In genomic region chr12:12509164-12509937, GRCm38 (mm10) we compare ENCODE assay signal across 8 mouse cellular contexts.
A peak's percentile ranks its signal among the peaks of the same experiment; 100 is the strongest.
DNase-seq lines count a peak whose midpoint lies in the region; ATAC-seq and TF ChIP-seq lines count a peak whose summit lies in the region.

No protein-coding gene starts in this region.

- no peaks in the 10 kb centered on the region for H3K9me3 ChIP-seq in intestine, postnatal 0 days (ENCODE audit: control insufficient read depth)
- H3K9me3 ChIP-seq in liver, embryonic 14.5 days (ENCODE audit: control insufficient read depth, low read length) = no peaks in the 10 kb centered on the region

- H3K4me1 ChIP-seq in intestine, postnatal 0 days (replicated peaks; ENCODE audit: control insufficient read depth, insufficient read depth, low read length) = no peaks in the 10 kb centered on the region
- H3K4me1 ChIP-seq in liver, embryonic 14.5 days (replicated peaks; ENCODE audit: control insufficient read depth in 2 of 2, insufficient read depth in 2 of 2, low read length in 1 of 2) = peaks cover 5 to 18% of the 10 kb centered on the region in 2 experiments; a peak in 2 of 4 replicates

- no peaks in the 10 kb centered on the region for H3K27me3 ChIP-seq in intestine, postnatal 0 days (replicated peaks; ENCODE audit: control insufficient read depth, insufficient read depth, low read length)
- H3K27me3 ChIP-seq in liver, embryonic 14.5 days (ENCODE audit: control insufficient read depth, insufficient read depth, low read length) = no peaks in the 10 kb centered on the region

- peak; percentile 76 for DNase-seq in Muller cell, postnatal 12 days (ENCODE audit: inconsistent ontology term)
- DNase-seq in fat pad, adult 2 months (ENCODE audit: extremely low read depth, low read depth, low spot score) = peak; percentile 56
- DNase-seq in liver, embryonic 14.5 days (ENCODE audit: low read depth in 3 of 3, low spot score in 3 of 3) = peak in 1 of 3 experiments; percentile 17
- no peak for DNase-seq in neural tube, embryonic 10.5 days (ENCODE audit: extremely low spot score, low spot score)
- DNase-seq in adrenal gland, adult 8-10 months = no peak
- DNase-seq in spleen, adult 18-20 months = no peak
- DNase-seq in gastrocnemius, adult 18-20 months (ENCODE audit: low spot score) = no peak

- WGBS in intestine, postnatal 0 days = 17% methylated on average over 9 of the region's 9 CpGs
- WGBS in liver, embryonic 14.5 days (ENCODE audit: insufficient replicate concordance) = 31% methylated on average over 9 of the region's 9 CpGs

- TF ChIP-seq CTCF in intestine, postnatal 0 days (IDR thresholded peaks at IDR 0.05; ENCODE audit: low read depth) = no peak
- no peak for TF ChIP-seq CTCF in liver, embryonic 14.5 days (IDR thresholded peaks at IDR 0.05; ENCODE audit: low read depth)

- ATAC-seq in intestine, postnatal 0 days = peak; percentile 92
- peak; percentile 31; the same call in 1 of the 2 replicates for ATAC-seq in liver, embryonic 14.5 days (ENCODE audit: insufficient read depth)

- H3K4me2 ChIP-seq in intestine, postnatal 0 days (replicated peaks; ENCODE audit: low read depth) = peak overlapping the region; percentile 37
- H3K4me2 ChIP-seq in liver, embryonic 14.5 days (ENCODE audit: low read depth) = no peak overlapping the region

- TF ChIP-seq EP300 in liver, embryonic 14.5 days (IDR thresholded peaks at IDR 0.05; ENCODE audit: low read depth) = no peak

- 0 out of 2 replicates have a peak overlapping the region, but pooled peaks have one; percentile 41 for H3K27ac ChIP-seq in intestine, postnatal 0 days (ENCODE audit: low read depth, low read length)
- H3K27ac ChIP-seq in liver, embryonic 14.5 days = no peak overlapping the region

- H3K4me3 ChIP-seq in intestine, postnatal 0 days (ENCODE audit: low read depth, low read length) = no peak overlapping the region
- no peak overlapping the region for H3K4me3 ChIP-seq in liver, embryonic 14.5 days (ENCODE audit: insufficient read depth in 1 of 2, low read depth in 2 of 2, low read length in 2 of 2)

- H3K36me3 ChIP-seq in intestine, postnatal 0 days (ENCODE audit: control insufficient read depth, insufficient read depth) = no peaks in the 10 kb centered on the region
- H3K36me3 ChIP-seq in liver, embryonic 14.5 days (replicated peaks; ENCODE audit: control insufficient read depth, insufficient read depth, low read depth) = no peaks in the 10 kb centered on the region

- H3K9ac ChIP-seq in intestine, postnatal 0 days (ENCODE audit: low read depth, low read length) = no peak overlapping the region
- no peak overlapping the region for H3K9ac ChIP-seq in liver, embryonic 14.5 days (replicated peaks)

Comparison
In these comparisons a context has a peak if more than half of its experiments do, and no peak if none do; other contexts are left out.
1. DNase-seq: peak in Muller cell, postnatal 12 days (single experiment) and fat pad, adult 2 months (single experiment); none in neural tube, embryonic 10.5 days (single experiment), adrenal gland, adult 8-10 months (single experiment), spleen, adult 18-20 months (0 of 2) and gastrocnemius, adult 18-20 months (single experiment).